Mouse (Mus musculus): ENCODE measurements around the gene Gm29666.

Gene Gm29666

DNA sequence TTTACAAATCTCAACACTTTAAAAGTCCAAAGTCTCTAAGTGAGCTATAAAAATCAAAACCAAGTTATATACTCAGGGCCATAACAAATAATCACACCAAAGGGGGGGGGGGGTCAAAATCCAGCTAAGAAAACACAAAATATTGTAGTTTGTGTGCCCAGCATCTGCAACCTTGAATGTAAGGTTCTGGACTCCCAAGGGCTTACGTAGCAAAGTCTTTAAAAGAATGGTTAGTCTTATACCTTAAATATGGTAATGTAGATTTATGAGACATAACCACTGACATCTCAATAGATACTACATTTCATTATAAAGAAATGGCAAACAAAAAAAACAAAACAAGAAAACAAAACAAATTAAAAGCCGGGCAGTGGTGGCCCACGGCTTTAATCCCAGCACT, at the start of gene Gm29666:
Gene Gm29666, minus strand, starts transcription at position 101 of the 400 bp plus-strand sequence.
- no peak for DNase-seq (ENCODE audit: low spot score in 2 of 2)

DNA sequence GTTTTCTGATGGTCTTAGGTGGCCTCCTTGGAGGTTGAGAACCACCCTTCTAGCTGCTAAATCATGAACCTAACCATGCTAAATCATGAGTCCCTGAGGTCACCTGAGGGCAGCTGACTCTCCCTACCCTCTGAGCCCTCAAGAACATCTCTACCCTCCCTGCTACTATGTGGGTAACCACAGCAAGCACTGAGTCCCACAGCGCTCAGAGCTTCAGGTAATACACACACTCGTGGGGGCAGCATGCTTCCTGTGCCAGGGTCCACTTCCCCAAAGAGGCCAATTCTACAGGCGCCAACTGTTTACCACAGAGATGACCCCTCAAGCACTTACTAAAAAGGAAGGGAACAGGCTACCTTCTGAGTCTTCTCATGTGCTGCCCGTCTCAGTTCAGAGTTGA, 48.7 kb upstream of the Gm29666 start:
- DNase-seq (ENCODE audit: low spot score in 2 of 2) = no peak

DNA sequence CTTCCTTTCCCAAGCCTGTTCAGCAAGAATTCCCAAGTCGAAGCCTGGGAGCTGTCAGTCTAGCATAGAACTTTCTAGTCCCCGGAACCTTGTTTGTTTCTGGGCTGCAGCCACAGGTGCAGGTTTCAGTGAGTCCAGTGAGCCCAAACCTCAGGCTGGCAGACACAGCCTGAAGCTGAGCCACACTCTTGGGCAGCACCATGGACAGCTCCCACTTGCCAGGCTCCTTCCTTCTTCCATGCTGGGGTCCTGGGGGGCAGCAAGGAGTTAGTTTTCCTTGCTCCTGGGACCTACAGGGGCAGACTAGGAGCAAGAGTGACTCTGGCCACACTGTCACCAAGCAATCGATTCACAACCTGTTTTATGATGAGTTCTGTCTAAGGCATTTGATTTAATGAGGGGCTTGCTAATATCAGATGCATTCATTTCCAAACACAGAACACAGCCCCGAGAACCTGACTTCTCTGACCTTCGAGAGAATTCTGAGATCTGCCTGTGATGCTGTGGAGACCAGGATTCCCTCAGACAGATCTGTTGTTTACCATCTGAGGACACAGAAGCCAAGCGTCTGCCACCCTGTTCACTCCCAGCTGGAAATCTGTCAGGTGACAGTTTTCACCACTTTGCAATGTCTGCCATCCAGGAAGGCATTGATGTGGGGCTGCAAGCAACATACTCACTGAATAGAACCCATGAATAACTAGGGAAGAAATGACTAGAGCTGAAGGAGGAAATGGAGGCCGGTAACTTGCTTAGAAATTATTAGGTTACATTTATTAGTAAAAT, 45.9 kb upstream of the Gm29666 start:
- no peak for DNase-seq (ENCODE audit: low spot score in 2 of 2)

DNA sequence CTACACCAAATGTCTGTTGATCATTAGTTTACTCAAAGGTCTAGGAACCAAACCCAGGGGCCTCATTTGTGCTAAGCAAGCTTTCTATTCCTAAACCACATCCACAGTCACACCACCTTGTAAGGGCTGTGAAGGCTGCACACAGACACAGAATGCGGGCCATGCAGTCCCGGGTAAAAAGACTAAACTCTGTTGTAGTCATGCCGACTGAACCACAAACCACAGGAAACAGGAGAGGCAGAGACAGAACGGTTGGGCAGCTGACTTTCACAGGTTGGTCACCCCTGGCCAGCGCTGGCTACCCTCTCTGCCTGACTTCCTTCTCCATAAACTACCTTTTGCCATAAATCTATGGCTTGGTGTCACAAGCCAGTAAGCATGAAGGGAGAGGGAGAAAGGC, 44.9 kb upstream of the Gm29666 start:
- no peak for DNase-seq (ENCODE audit: low spot score in 2 of 2)

DNA sequence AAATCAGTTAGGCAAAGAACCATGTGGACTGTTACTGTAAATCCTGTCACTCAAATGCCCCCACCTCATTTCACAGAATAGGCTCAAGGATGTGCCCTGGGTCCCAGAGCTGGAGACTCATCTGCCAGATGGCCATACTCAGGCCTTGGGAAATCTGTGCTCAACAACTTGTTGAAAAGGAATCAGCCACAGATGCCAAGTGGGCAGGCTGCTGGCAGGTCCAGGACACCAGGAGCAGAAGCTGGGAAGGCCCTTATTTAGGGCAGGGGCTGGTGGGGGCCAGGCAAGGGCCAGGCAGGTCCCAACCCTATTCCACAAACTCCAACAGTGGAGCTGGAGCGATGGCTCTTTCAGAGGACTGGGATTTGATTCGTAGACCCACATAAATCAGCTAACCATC, 42.7 kb upstream of the Gm29666 start:
- no peak for DNase-seq (ENCODE audit: low spot score in 2 of 2)

- DNase-seq (ENCODE audit: low spot score in 2 of 2) = no peak
These were observed 40.9 kb upstream of the Gm29666 start for GRCm38 (mm10) chr15:84960692-84961091.

DNA sequence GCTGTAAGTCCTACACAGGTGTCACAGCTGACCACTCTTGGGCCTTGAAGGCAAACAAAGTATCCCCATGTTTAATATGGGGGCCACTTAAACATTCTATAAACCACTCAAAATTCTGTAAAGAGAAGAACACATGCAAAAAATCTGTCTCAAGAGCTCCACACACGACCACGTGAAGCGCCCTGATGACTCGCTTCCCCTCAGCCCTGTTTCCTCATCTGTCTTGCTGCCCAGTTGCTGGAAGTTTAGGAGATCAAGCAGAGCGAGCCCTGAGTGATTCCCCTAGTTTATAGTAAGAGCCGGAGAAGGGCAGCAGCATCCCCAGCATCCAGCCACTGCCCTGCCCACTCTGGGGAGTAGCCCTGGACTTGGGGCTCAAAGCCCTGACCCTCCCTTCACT, 40.1 kb upstream of the Gm29666 start:
- DNase-seq (ENCODE audit: low spot score in 2 of 2) = no peak

GRCm38 (mm10) chr15:84958331-84958730, 38.5 kb upstream of the Gm29666 start:
- DNase-seq (ENCODE audit: low spot score in 2 of 2) = no peak

DNA sequence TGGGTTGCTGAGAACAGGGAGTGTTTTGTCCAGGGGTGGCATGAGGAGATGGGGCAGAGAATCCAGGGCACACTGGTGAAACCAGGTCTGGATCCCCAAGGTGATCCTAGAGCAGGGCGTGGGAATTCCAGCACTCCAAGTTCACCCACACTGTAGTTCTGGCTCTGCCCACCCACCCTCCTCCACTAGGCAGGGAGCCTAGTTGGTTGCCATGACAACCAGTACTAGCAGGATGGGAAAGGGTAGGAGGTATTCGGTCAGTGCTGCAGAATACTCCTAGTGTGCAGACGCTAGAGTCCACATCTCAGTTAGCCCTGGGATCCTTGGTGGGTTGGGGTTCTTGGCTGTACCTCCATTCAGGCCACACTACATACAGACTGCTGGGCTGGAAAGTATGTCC, 38.0 kb upstream of the Gm29666 start:
- no peak for DNase-seq (ENCODE audit: low spot score in 2 of 2)

GRCm38 (mm10) chr15:84953259-84953658, 33.4 kb upstream of the Gm29666 start:
- DNase-seq (ENCODE audit: low spot score in 2 of 2) = no peak

DNA sequence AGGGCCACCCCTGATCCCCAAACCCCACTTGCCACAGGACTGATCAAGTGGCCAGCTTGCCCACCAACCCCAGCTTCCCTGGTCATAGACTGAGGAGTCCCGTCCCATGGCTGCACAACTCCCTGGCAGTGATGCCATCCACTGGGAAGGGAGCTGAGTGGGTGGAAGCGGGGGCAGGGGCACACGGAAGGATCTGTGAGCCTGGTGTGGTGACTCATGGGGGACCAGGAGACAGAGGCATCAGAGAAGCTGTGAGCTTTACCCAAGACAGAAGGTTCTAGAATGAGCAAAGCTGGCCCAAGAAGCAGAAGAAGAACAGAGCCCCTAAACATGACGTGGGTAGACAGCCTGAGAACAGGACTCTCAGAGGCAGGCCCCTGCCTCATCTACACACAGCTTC, 30.2 kb upstream of the Gm29666 start:
- no peak for DNase-seq (ENCODE audit: low spot score in 2 of 2)

DNA sequence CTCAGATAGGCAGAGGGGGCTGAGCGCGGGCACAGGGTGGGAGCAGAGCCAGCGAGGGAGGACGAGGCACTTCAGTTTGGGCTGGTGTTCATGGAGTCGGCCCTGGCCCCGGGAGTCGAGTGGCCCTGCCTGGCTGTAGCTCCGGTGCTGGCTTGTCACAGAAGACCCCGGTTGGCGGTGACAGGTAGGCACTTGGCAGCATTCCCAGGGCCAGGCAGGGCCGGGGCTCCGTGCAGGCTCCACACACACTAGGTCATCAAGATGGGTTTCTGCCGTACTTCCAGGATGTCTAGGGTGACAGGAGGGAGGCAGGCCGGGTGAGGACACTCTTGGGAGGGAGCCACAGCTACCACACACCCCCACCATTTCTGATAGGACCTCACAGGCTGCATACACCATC, 29.2 kb upstream of the Gm29666 start:
- DNase-seq (ENCODE audit: low spot score in 2 of 2) = no peak

DNA sequence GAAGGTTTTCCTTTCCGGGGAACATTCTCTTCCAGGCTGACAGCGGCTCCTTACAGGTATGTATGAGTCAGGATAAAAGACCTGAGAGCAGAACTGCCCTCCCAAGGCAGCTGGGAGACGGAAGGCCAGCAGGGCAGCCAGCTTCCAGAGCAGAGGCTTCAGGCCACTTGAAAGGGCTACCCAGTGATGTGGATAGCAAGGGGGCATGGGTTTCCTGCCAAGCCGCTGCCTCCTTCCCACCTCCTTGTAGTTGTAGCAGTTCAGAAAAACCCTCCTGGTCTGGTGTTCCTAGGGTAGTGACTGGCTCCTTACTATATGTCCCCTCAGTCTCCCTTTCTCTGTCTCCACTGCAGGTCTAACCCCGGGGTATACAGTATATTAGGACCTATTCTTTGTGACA, 24.5 kb upstream of the Gm29666 start:
- DNase-seq (ENCODE audit: low spot score in 2 of 2) = no peak

GRCm38 (mm10) chr15:84942647-84943285, 22.9 kb upstream of the Gm29666 start:
- DNase-seq (ENCODE audit: low spot score in 2 of 2) = peak; percentile 15 to 44

DNA sequence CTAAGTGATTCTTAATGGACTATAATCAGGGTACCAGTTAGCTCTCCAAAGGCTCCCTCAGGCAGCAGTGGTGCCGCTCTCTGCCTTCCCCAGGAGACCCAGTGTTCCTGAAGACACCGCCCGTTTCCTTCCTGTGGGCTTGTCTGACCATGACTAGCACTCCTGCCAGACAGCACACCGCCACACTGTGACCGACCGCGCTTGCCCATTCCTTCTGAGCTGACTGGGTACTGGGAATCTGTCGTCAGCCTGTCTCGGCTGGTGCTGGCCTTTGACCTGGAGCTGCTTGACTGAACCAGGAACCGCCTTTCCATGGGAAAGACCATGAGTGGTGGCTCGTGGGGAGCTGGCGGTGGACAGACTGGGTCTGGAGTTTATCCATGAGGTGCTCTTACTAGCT, 20.3 kb upstream of the Gm29666 start:
- peak; percentile 26 to 54 for DNase-seq (ENCODE audit: low spot score in 2 of 2)

DNA sequence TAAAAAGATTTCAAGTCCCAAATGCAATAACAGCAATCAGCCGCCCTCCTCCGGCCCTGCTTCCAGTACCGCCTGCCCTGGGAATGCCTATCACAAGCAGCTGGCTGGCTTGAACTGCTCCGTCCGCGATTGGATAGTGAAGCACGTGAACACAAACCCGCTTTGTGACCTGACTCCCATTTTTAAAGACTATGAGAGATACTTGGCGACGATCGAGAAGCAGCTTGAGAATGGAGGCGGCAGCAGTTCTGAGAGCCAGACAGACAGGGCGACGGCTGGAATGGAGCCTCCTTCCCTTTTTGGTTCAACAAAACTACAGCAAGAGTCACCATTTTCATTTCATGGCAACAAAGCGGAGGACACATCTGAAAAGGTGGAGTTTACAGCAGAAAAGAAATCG, 15.1 kb upstream of the Gm29666 start:
- no peak for DNase-seq (ENCODE audit: low spot score in 2 of 2)

DNA sequence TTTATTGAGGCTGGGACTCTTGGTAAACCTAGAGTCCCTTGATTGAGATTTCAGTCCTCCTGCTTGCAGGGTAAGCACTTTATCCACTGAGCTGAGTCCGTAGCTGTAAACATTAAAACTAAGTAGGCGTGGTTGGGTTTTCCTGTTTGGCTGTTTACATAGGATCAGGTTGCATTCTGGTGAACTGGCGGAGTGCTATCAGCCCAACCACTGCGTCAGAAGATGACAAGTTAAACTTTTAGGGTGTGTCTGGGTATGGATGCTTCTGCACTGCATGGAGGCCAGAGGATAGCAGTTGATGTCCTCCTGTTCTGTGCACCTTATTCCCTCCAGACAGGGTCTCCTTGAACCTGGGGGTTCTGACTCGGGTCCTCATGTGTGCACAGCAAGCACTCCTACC, 12.5 kb upstream of the Gm29666 start:
- DNase-seq (ENCODE audit: low spot score in 2 of 2) = no peak

- no peak for DNase-seq (ENCODE audit: low spot score in 2 of 2)
These were observed 5.7 kb upstream of the Gm29666 start for GRCm38 (mm10) chr15:84925495-84926018.

DNA sequence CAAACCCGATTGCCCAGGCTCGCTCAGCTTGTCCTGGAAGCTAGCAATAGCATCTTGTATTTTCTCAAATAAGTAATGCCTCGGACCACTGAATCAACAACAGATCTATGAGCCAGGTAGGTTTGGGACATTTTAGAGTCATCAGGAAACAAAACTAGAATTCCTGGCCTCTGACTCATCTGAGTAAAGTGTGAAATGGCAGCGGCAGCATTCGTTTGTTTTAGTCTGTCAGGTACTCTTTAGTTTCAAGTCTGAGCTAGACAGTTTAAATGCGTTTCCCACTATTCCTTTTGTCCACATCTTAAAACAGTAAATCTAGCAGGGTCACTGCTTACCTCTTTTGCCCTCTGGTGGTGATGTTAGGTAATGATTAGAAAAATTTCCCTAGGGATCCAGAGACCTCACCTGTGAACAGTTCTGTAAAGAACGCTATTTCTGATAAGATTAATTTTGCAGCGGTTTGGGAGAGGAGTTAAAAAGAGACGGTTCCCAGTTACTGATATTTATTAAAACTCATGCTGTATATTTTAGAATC, 5.0 kb upstream of the Gm29666 start:
- DNase-seq (ENCODE audit: low spot score in 2 of 2) = peak; percentile 25 to 27

DNA sequence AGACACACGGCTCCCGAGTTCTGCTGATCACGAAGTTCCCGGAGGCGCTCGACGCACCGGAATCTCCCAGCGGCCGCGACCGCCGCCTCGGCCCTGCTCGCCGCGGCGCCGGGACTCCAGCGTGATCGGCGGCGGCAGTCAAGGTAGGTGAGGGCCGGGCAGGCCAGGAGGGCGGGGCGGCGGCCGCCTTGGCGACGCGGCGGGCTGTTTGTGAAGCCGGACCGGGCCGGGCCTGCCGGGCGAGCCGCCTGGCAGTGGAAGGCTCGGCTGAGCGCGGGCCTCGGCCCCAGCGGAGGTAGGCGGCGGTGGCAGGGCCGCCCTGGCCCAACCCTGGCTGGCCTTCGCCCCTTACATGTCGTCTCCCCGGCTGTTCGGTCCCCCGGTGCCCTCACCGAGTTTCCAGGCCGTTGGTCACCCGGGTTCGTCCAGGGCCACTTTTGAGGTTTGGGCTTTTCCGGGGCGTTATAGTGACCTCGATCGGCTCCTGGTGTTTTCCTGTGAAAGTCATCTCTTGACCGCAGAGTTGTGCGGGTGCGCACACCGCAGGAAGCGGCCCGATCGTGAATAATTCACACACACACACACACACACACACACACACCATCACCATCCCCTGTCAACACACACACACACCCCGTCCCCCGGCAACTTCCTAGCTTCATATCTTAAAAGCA, 3.8 kb upstream of the Gm29666 start:
- peak in 1 of 2 experiments; percentile 17 for DNase-seq (ENCODE audit: low spot score in 2 of 2)

GRCm38 (mm10) chr15:84922884-84923507, 3.2 kb upstream of the Gm29666 start, which contains the start of gene Nup50:
Gene Nup50 (plus strand): TSS chr15:84923411.
- DNase-seq (ENCODE audit: low spot score in 2 of 2) = peak; percentile 100

DNA sequence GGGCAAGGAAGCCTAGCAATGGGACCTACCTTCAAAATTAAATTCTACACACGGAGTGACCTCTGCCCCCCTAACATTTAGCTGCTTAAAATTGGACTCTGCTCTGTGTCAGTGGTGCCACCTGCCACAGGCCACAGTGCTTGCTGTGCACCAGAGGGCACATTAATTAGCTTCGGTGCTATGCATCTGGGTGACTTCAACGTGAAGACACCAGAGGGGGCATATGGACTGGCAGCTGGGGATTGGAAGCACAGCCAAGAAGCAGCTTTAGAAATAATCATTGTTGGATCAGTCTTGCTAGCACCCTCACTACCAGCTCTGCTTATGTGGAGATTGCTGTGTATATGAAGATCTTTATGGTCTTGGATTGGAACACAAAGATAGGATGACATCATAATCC, 6.6 kb downstream of the Gm29666 start:
- DNase-seq (ENCODE audit: low spot score in 2 of 2) = no peak

Data from heart, adult 9 months (tissue).